Mouse (Mus musculus) forebrain, embryonic 16.5 days (tissue): ENCODE results near the gene Farp1. TPM values are rescaled to one million over a fixed set of nuclear protein-coding genes. Genes with fewer than 3 reads are reported as not detected.
"Not testable (repeated sequence)": the region's sequence is repeated elsewhere in the genome, so short reads cannot be mapped to it uniquely, and the experiment has no call there.

Experiments used
- ATAC-seq: fragments of 200-750 bp; cut with Nextera tagmentation; 2 replicates; pipeline ENCODE4 v1.8.0; 2017; ENCODE audit warnings: mild to moderate bottlenecking, moderate library complexity
- H3K27ac ChIP-seq: fragments of 300-500 bp; sonication (generic); 2 replicates; pipeline ENCODE4 v1.5.1; 2014; ENCODE audit warnings: low read length, control low read depth
- H3K27me3 ChIP-seq: fragments of 300-500 bp; sonication (generic); replicated peaks from 2 replicates; pipeline ENCODE4 v1.6.1; 2014; ENCODE audit warnings: low read length; ENCODE audit not compliant: control insufficient read depth, insufficient read depth
- H3K36me3 ChIP-seq: fragments of 300-500 bp; sonication (generic); 2 replicates; pipeline ENCODE4 v1.6.1; 2014; ENCODE audit not compliant: control insufficient read depth, insufficient read depth
- H3K4me1 ChIP-seq: fragments of 300-500 bp; sonication (generic); replicated peaks from 2 replicates; pipeline ENCODE4 v1.6.1; 2014; ENCODE audit warnings: low read length; ENCODE audit not compliant: control insufficient read depth, insufficient read depth
- H3K4me2 ChIP-seq: fragments of 300-500 bp; sonication (generic); 2 replicates; pipeline ENCODE4 v1.6.1; 2014; ENCODE audit warnings: mild to moderate bottlenecking, low read length, control low read depth
- H3K4me3 ChIP-seq: fragments of 300-500 bp; sonication (generic); replicated peaks from 2 replicates; pipeline ENCODE4 v1.5.1; 2014; ENCODE audit warnings: mild to moderate bottlenecking, low read length, control low read depth
- H3K9ac ChIP-seq: fragments of 300-500 bp; sonication (generic); replicated peaks from 2 replicates; pipeline ENCODE4 v1.6.1; 2014; ENCODE audit warnings: low read depth, low read length, control low read depth
- H3K9me3 ChIP-seq: fragments of 300-500 bp; sonication (generic); 2 replicates; pipeline ENCODE4 v1.6.1; 2016; ENCODE audit warnings: low read length; ENCODE audit not compliant: control insufficient read depth
- WGBS: fragments of 180-500 bp; shearing (Covaris S2); extraction: QIAGEN DNeasy Blood & Tissue Kit; methylation state at CpG from one replicate; pipeline ENCODE4 v1.1.7; 2014; 5-methylcytosine and 5-hydroxymethylcytosine counted together
- polyA plus RNA-seq: library from polyadenylated mRNA; unstranded; fragments of >200 nt; fragmentation: Nextera tagmentation; extraction: Ambion mirVana; gene quantifications from 2 replicates; pipeline ENCODE4 v1.2.1, GENCODE M21; 2015

Farp1 gene
- polyA plus RNA-seq, 1 experiment from 2014 or later, result 43.6 TPM

DNA sequence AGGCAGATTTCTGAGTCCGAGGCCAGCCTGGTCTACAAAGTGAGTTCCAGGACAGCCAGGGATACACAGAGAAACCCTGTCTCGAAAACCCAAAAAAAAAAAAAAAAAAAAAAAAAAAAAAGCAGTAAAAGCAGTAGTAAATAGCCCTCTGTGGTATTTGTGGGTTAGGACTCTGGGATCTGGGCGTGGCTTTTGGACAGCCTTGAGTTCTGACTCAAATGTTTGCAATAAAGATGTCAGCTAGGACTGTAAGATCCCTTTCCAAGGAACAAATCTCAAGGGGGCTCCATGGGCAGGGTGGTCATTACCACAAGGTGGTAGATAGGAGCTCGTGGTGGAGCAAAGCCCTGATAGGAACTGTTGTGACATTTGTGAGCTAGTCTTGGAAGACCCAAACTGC is 16.0 kb downstream of the Farp1 start:
- H3K9ac ChIP-seq, ATAC-seq, H3K4me2 ChIP-seq, H3K4me3 ChIP-seq, H3K9me3 ChIP-seq, H3K36me3 ChIP-seq, H3K27ac ChIP-seq, H3K27me3 ChIP-seq: not testable (repeated sequence)
- WGBS, result 93% methylated on average over 2 of the region's 4 CpGs
- peaks cover 23% of the 10 kb centered on the region for H3K4me1 ChIP-seq

GRCm38 (mm10) chr14:121053020-121053518 is 18.1 kb downstream of the Farp1 start:
- WGBS, result 4% methylated on average over 5 of the region's 5 CpGs
- peaks cover 18% of the 10 kb centered on the region for H3K4me1 ChIP-seq
- H3K4me2 ChIP-seq, result 0 out of 2 replicates have a peak overlapping the region, but pooled peaks have one; percentile 12
- peak; percentile 24; the same call in 1 of the 2 replicates for ATAC-seq
- H3K27ac ChIP-seq, result no peak overlapping the region
- no peaks in the 10 kb centered on the region for H3K9me3 ChIP-seq
- H3K27me3 ChIP-seq, result no peaks in the 10 kb centered on the region
- H3K9ac ChIP-seq, result no peak overlapping the region
- no peaks in the 10 kb centered on the region for H3K36me3 ChIP-seq
- H3K4me3 ChIP-seq, result no peak overlapping the region

DNA sequence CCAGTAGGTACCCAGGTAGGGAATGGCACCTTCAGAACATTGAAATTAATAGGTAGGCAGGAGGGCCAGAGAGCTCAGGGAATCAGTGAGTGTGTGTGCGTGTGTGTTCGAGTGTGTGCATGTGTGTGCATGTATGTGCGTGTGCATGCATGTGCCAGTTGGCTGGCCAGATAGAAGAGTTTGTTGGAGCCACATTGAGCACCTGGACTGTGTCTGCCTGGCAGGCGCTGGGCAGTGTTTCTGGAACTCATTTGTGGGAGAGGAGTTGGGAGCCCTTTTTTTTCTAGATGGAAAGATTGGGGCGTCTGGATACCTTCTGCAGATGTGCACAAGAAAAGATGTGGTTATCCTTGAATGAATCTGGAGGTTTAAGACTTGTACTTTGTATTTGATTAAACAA is 19.1 kb downstream of the Farp1 start:
- no peak for ATAC-seq
- Histone ChIP-seq H3K4me1 (peaks cover 18% of the 10 kb centered on the region), H3K27ac (no peak overlapping the region), H3K27me3 (no peaks in the 10 kb centered on the region), H3K4me2 (no peak overlapping the region), H3K9me3 (no peaks in the 10 kb centered on the region), H3K9ac (no peak overlapping the region), H3K4me3 (no peak overlapping the region), H3K36me3 (no peaks in the 10 kb centered on the region)
- WGBS, result 66% methylated on average over 5 of the region's 5 CpGs

DNA sequence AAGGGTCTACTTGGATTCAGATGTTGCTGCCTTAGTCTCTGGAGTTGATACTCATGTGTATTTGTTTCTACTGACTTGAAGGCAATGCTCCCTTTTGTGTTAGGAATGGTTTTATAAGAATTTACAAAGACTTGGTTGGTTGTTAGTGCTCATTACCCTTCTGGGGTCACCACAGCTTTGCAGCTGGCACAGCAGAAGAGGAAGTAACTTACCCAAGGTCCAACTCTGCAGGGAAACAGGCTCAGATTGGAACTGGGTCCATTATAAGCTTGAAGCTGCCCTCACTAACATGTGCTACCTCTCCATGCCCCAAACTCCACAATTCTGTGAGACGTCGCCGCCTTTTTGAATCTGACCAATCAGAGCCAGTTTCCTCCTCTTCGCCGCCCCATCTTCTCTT is 22.8 kb downstream of the Farp1 start:
- H3K4me1 ChIP-seq, result peaks cover 40% of the 10 kb centered on the region

GRCm38 (mm10) chr14:121058481-121058880 is 23.5 kb downstream of the Farp1 start:
- Histone ChIP-seq H3K27me3 (no peaks in the 10 kb centered on the region), H3K9ac (no peak overlapping the region), H3K36me3 (no peaks in the 10 kb centered on the region), H3K27ac (no peak overlapping the region), H3K4me2 (no peak overlapping the region), H3K4me1 (peaks cover 40% of the 10 kb centered on the region), H3K4me3 (no peak overlapping the region), H3K9me3 (no peaks in the 10 kb centered on the region)
- ATAC-seq, result no peak
- 100% methylated on average over 1 of the region's 1 CpGs for WGBS

More for the DNA sequence above, 22.8 kb downstream of the Farp1 start:
- Histone ChIP-seq H3K4me2 (no peak overlapping the region), H3K27ac (no peak overlapping the region), H3K36me3 (no peaks in the 10 kb centered on the region), H3K9ac (no peak overlapping the region), H3K4me3 (no peak overlapping the region), H3K27me3 (no peaks in the 10 kb centered on the region), H3K9me3 (no peaks in the 10 kb centered on the region)
- WGBS, result over 99% methylated on average over 5 of the region's 5 CpGs
- no peak for ATAC-seq

- ATAC-seq, result no peak
- no peaks in the 10 kb centered on the region for H3K36me3 ChIP-seq
- 56% methylated on average over 10 of the region's 10 CpGs for WGBS
Observed at GRCm38 (mm10) chr14:121059266-121059665, 24.3 kb downstream of the Farp1 start.

DNA sequence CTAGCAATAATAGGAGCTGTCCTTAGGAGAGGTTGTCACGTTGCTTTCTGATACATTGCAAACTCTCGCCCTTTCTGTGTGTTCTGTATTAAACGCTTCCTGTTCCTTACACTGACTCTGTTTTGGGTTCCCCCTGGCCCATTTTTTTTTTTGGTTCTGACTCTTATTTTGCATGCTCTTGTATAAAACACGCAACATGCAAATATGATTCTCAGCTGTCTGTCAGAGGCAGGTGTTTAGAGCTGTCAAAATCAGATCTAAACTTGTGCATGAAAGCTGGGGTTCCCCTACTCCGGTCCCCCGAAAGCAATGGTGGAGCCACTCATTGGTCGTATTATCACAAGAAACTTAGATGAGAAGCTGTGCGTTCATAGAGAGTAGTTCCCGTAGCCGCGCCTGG is 25.5 kb downstream of the Farp1 start:
- Histone ChIP-seq H3K27ac (no peak overlapping the region), H3K4me1 (peaks cover 50% of the 10 kb centered on the region), H3K27me3 (no peaks in the 10 kb centered on the region)

More at GRCm38 (mm10) chr14:121059266-121059665, 24.3 kb downstream of the Farp1 start:
- Histone ChIP-seq H3K4me1 (peaks cover 42% of the 10 kb centered on the region), H3K9ac (no peak overlapping the region), H3K27me3 (no peaks in the 10 kb centered on the region), H3K9me3 (no peaks in the 10 kb centered on the region), H3K27ac (no peak overlapping the region), H3K4me3 (no peak overlapping the region), H3K4me2 (no peak overlapping the region)

DNA sequence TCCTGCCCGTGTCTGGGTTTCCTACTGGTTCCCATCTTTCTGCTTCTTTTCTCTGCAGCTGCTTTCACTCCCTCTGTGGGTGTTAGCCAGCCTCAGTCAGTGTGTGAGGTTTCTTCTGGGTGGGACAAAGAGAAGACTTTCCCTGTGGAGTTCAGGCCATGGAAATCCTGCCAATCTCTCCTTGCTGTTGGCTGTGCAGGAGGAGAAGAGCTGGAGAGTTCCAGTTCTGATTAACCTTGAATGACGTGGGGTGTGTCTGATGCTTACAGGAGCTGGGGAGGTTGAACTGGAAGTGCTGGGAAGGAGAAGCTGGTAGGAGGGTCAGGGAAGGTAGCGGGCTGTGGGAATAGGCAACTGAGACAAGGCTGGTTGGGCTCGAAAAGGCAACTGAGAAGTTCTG is 26.7 kb downstream of the Farp1 start:
- Histone ChIP-seq H3K27me3 (no peaks in the 10 kb centered on the region), H3K27ac (peak overlapping the region; percentile 77), H3K36me3 (no peaks in the 10 kb centered on the region), H3K9me3 (no peaks in the 10 kb centered on the region), H3K4me3 (no peak overlapping the region), H3K4me1 (peaks cover 50% of the 10 kb centered on the region), H3K4me2 (peak overlapping the region; percentile 20), H3K9ac (no peak overlapping the region)
- 60% methylated on average over 4 of the region's 4 CpGs for WGBS
- no peak for ATAC-seq

More for the DNA sequence above, 25.5 kb downstream of the Farp1 start:
- Histone ChIP-seq H3K36me3 (no peaks in the 10 kb centered on the region), H3K9me3 (no peaks in the 10 kb centered on the region), H3K4me3 (no peak overlapping the region), H3K9ac (no peak overlapping the region), H3K4me2 (no peak overlapping the region)
- 64% methylated on average over 11 of the region's 11 CpGs for WGBS
- no peak for ATAC-seq

GRCm38 (mm10) chr14:121062238-121063082 is 27.5 kb downstream of the Farp1 start:
- H3K9me3 ChIP-seq, result no peaks in the 10 kb centered on the region
- WGBS, result 3% methylated on average over 14 of the region's 14 CpGs
- H3K27me3 ChIP-seq, result no peaks in the 10 kb centered on the region
- peaks cover 50% of the 10 kb centered on the region for H3K4me1 ChIP-seq
- peak overlapping the region; percentile 77 for H3K27ac ChIP-seq
- peak overlapping the region; percentile 20 for H3K4me2 ChIP-seq
- no peak overlapping the region for H3K4me3 ChIP-seq
- H3K9ac ChIP-seq, result no peak overlapping the region
- no peaks in the 10 kb centered on the region for H3K36me3 ChIP-seq
- peak; percentile 91 for ATAC-seq
